Mouse (Mus musculus): ENCODE results near the gene Recql5. TPM values are rescaled to one million over a fixed set of nuclear protein-coding genes. Genes with fewer than 3 reads are reported as not detected.
A peak's percentile ranks its signal among the peaks of the same experiment; 100 is the strongest.
"Not testable (repeated sequence)": the region's sequence is repeated elsewhere in the genome, so short reads cannot be mapped to it uniquely, and the experiment has no call there.

Recql5 gene
- polyA plus RNA-seq, 1 experiment from 2014 or later: 16.2 TPM

- Histone ChIP-seq H3K4me2 (replicated peaks) (peak overlapping the region; percentile 29; the same call in 1 of the 2 replicates), H3K9ac (no peak overlapping the region), H3K27ac (peak overlapping the region; percentile 86; the same call in 1 of the 2 replicates), H3K36me3 (no peaks in the 10 kb centered on the region), H3K27me3 (replicated peaks) (no peaks in the 10 kb centered on the region), H3K4me3 (replicated peaks) (no peak overlapping the region), H3K4me1 (replicated peaks) (peaks cover 21% of the 10 kb centered on the region), H3K9me3 (no peaks in the 10 kb centered on the region)
- WGBS: 76% methylated on average over 5 of the region's 5 CpGs
- ATAC-seq: no peak
These were observed 56.8 kb downstream of the Recql5 start for GRCm38 (mm10) chr11:115876438-115876837.

GRCm38 (mm10) chr11:115875935-115876334 lies 57.3 kb downstream of the Recql5 start:
- Histone ChIP-seq H3K4me2 (replicated peaks) (no peak overlapping the region), H3K27ac (no peak overlapping the region), H3K9ac (no peak overlapping the region), H3K4me3 (replicated peaks) (no peak overlapping the region), H3K9me3 (no peaks in the 10 kb centered on the region), H3K27me3 (replicated peaks) (no peaks in the 10 kb centered on the region), H3K36me3 (no peaks in the 10 kb centered on the region), H3K4me1 (replicated peaks) (peaks cover 21% of the 10 kb centered on the region)
- ATAC-seq: no peak
- 89% methylated on average over 3 of the region's 3 CpGs for WGBS

- peak; percentile 6; the same call in 1 of the 2 replicates for ATAC-seq
- Histone ChIP-seq H3K9me3 (no peaks in the 10 kb centered on the region), H3K36me3 (no peaks in the 10 kb centered on the region), H3K27ac (no peak overlapping the region), H3K4me1 (replicated peaks) (peaks cover 18% of the 10 kb centered on the region), H3K4me3 (replicated peaks) (no peak overlapping the region), H3K27me3 (replicated peaks) (no peaks in the 10 kb centered on the region), H3K9ac (no peak overlapping the region), H3K4me2 (replicated peaks) (no peak overlapping the region)
- 41% methylated on average over 4 of the region's 4 CpGs for WGBS
These were observed 60.8 kb downstream of the Recql5 start for GRCm38 (mm10) chr11:115872437-115872836.

- no peak overlapping the region; the same call in 1 of the 2 replicates for H3K4me2 ChIP-seq (replicated peaks)
- H3K4me1 ChIP-seq (replicated peaks): peaks cover 14% of the 10 kb centered on the region
- WGBS: 53% methylated on average over 8 of the region's 8 CpGs
- H3K36me3 ChIP-seq: no peaks in the 10 kb centered on the region
- H3K27ac ChIP-seq: peak overlapping the region; percentile 71
- H3K4me3 ChIP-seq (replicated peaks): no peak overlapping the region
- no peaks in the 10 kb centered on the region for H3K27me3 ChIP-seq (replicated peaks)
- no peak overlapping the region for H3K9ac ChIP-seq
- H3K9me3 ChIP-seq: no peaks in the 10 kb centered on the region
- peak; percentile 85 for ATAC-seq
These were observed 63.9 kb downstream of the Recql5 start for GRCm38 (mm10) chr11:115869393-115869792.

- Histone ChIP-seq H3K27ac (no peak overlapping the region), H3K4me2 (replicated peaks) (no peak overlapping the region), H3K4me3 (replicated peaks) (no peak overlapping the region), H3K27me3 (replicated peaks) (peaks cover 21% of the 10 kb centered on the region), H3K36me3 (no peaks in the 10 kb centered on the region), H3K4me1 (replicated peaks) (peaks cover 7% of the 10 kb centered on the region), H3K9ac (no peak overlapping the region), H3K9me3 (no peaks in the 10 kb centered on the region)
- 84% methylated on average over 8 of the region's 8 CpGs for WGBS
- no peak for ATAC-seq
These were observed 69.4 kb downstream of the Recql5 start for GRCm38 (mm10) chr11:115863895-115864294.

- peak; percentile 92 for ATAC-seq
- Histone ChIP-seq H3K36me3 (peaks cover 10% of the 10 kb centered on the region; the same call in 1 of the 2 replicates), H3K9ac (peak overlapping the region; percentile 46), H3K4me1 (replicated peaks) (peaks cover 16% of the 10 kb centered on the region), H3K4me3 (replicated peaks) (peak overlapping the region; percentile 46), H3K4me2 (replicated peaks) (peak overlapping the region; percentile 85), H3K27ac (no peak overlapping the region), H3K27me3 (replicated peaks) (peaks cover 35% of the 10 kb centered on the region), H3K9me3 (no peaks in the 10 kb centered on the region)
- WGBS: 2% methylated on average over 71 of the region's 75 CpGs
These were observed 73.9 kb downstream of the Recql5 start for GRCm38 (mm10) chr11:115859143-115859945.

GRCm38 (mm10) chr11:115858354-115858753 lies 74.9 kb downstream of the Recql5 start, which contains the start of gene Myo15b:
Gene Myo15b, plus strand, starts transcription at chr11:115858406.
- no peak for ATAC-seq
- Histone ChIP-seq H3K36me3 (peaks cover 18% of the 10 kb centered on the region), H3K27ac (no peak within 1 kb of the TSS), H3K9ac (peak within 1 kb of the TSS; percentile 46), H3K9me3 (no peaks in the 10 kb centered on the region), H3K4me1 (replicated peaks) (peaks cover 16% of the 10 kb centered on the region), H3K4me2 (replicated peaks) (peak within 1 kb of the TSS; percentile 85), H3K4me3 (replicated peaks) (peak within 1 kb of the TSS; percentile 46), H3K27me3 (replicated peaks) (peaks cover 35% of the 10 kb centered on the region)
- WGBS: 19% methylated on average over 27 of the region's 27 CpGs

- ATAC-seq: no peak
- Histone ChIP-seq H3K9ac (no peak overlapping the region), H3K27ac (no peak overlapping the region), H3K4me3 (replicated peaks) (0 out of 2 replicates have a peak overlapping the region, but pooled peaks have one; percentile 2), H3K4me2 (replicated peaks) (no peak overlapping the region), H3K36me3 (peaks cover 21% of the 10 kb centered on the region), H3K27me3 (replicated peaks) (peaks cover 35% of the 10 kb centered on the region), H3K9me3 (no peaks in the 10 kb centered on the region), H3K4me1 (replicated peaks) (peaks cover 16% of the 10 kb centered on the region)
- 53% methylated on average over 13 of the region's 13 CpGs for WGBS
These were observed 75.3 kb downstream of the Recql5 start for GRCm38 (mm10) chr11:115857936-115858335.

- H3K4me2 ChIP-seq (replicated peaks); H3K27ac ChIP-seq; ATAC-seq; H3K4me3 ChIP-seq (replicated peaks); H3K9ac ChIP-seq; H3K9me3 ChIP-seq: not testable (repeated sequence)
- H3K36me3 ChIP-seq: peaks cover 26% of the 10 kb centered on the region
- H3K27me3 ChIP-seq (replicated peaks): peaks cover 35% of the 10 kb centered on the region
- WGBS: 95% methylated on average over 4 of the region's 4 CpGs
- peaks cover 16% of the 10 kb centered on the region for H3K4me1 ChIP-seq (replicated peaks)
These were observed 76.1 kb downstream of the Recql5 start for GRCm38 (mm10) chr11:115857146-115857545.

GRCm38 (mm10) chr11:115854674-115855073 lies 78.6 kb downstream of the Recql5 start:
- H3K27ac ChIP-seq: no peak overlapping the region
- no peak overlapping the region for H3K4me3 ChIP-seq (replicated peaks)
- no peaks in the 10 kb centered on the region for H3K9me3 ChIP-seq
- peaks cover 20% of the 10 kb centered on the region for H3K27me3 ChIP-seq (replicated peaks)
- no peak overlapping the region for H3K4me2 ChIP-seq (replicated peaks)
- no peak for ATAC-seq
- no peak overlapping the region for H3K9ac ChIP-seq
- whole genome bisulfite sequencing: 79% methylated on average over 6 of the region's 6 CpGs
- peaks cover 47% of the 10 kb centered on the region for H3K36me3 ChIP-seq
- peaks cover 16% of the 10 kb centered on the region for H3K4me1 ChIP-seq (replicated peaks)

- H3K36me3 ChIP-seq: peaks cover 22% of the 10 kb centered on the region
- no peaks in the 10 kb centered on the region for H3K9me3 ChIP-seq
- WGBS: 96% methylated on average over 2 of the region's 2 CpGs
- no peak for ATAC-seq
- H3K4me1 ChIP-seq (replicated peaks): peaks cover 27% of the 10 kb centered on the region
- no peak overlapping the region for H3K27ac ChIP-seq
- H3K4me3 ChIP-seq (replicated peaks): no peak overlapping the region
- no peak overlapping the region for H3K4me2 ChIP-seq (replicated peaks)
- H3K9ac ChIP-seq: no peak overlapping the region
- no peaks in the 10 kb centered on the region for H3K27me3 ChIP-seq (replicated peaks)
These were observed 87.5 kb downstream of the Recql5 start for GRCm38 (mm10) chr11:115845819-115846218.

GRCm38 (mm10) chr11:115844240-115844639 lies 89.0 kb downstream of the Recql5 start:
- H3K4me3 ChIP-seq (replicated peaks): no peak overlapping the region
- H3K4me1 ChIP-seq (replicated peaks): peaks cover 37% of the 10 kb centered on the region
- H3K27ac ChIP-seq: peak overlapping the region; percentile 92
- peak; percentile 5; the same call in 1 of the 2 replicates for ATAC-seq
- peak overlapping the region; percentile 33 for H3K4me2 ChIP-seq (replicated peaks)
- peaks cover 10% of the 10 kb centered on the region for H3K36me3 ChIP-seq
- H3K27me3 ChIP-seq (replicated peaks): no peaks in the 10 kb centered on the region
- H3K9me3 ChIP-seq: no peaks in the 10 kb centered on the region
- H3K9ac ChIP-seq: no peak overlapping the region
- WGBS: 52% methylated on average over 8 of the region's 8 CpGs

- no peaks in the 10 kb centered on the region for H3K27me3 ChIP-seq (replicated peaks)
- H3K36me3 ChIP-seq: peaks cover 10% of the 10 kb centered on the region
- peak; percentile 89 for ATAC-seq
- H3K4me2 ChIP-seq (replicated peaks): peak overlapping the region; percentile 33
- no peak overlapping the region for H3K9ac ChIP-seq
- 66% methylated on average over 5 of the region's 5 CpGs for WGBS
- no peaks in the 10 kb centered on the region for H3K9me3 ChIP-seq
- no peak overlapping the region for H3K4me3 ChIP-seq (replicated peaks)
- peaks cover 39% of the 10 kb centered on the region for H3K4me1 ChIP-seq (replicated peaks)
- H3K27ac ChIP-seq: peak overlapping the region; percentile 92
These were observed 89.4 kb downstream of the Recql5 start for GRCm38 (mm10) chr11:115843891-115844239.
